Mouse (Mus musculus) cortical plate, adult 2 months (tissue): ENCODE measurements around the gene Gpr174.

Experiments used
- CTCF ChIP-seq: fragments of 200-500 bp; IDR thresholded peaks from 2 replicates; pipeline ENCODE4 v1.5.1; 2011; ENCODE audit warnings: mild to moderate bottlenecking, control low read depth, low read length; ENCODE audit not compliant: insufficient read depth; ENCODE audit errors: extremely low read depth
- POLR2A ChIP-seq: fragments of 200-500 bp; IDR thresholded peaks from 2 replicates; pipeline ENCODE4 v1.6.1; 2011; ENCODE audit warnings: mild to moderate bottlenecking, low read length, control low read depth; ENCODE audit not compliant: insufficient read depth; ENCODE audit errors: extremely low read depth

GRCm38 (mm10) chrX:107224846-107225245 lies 30.8 kb upstream of the Gpr174 start:
- no peak for TF ChIP-seq POLR2A
- no peak for TF ChIP-seq CTCF
